Mouse (Mus musculus): ENCODE data around the gene B230219D22Rik. TPM values are rescaled to one million over a fixed set of nuclear protein-coding genes. Genes with fewer than 3 reads are reported as not detected.
"Not testable (repeated sequence)": the region's sequence is repeated elsewhere in the genome, so short reads cannot be mapped to it uniquely, and the experiment has no call there.

B230219D22Rik gene
- polyA plus RNA-seq, 1 experiment from 2014 or later, result 51.4 TPM

GRCm38 (mm10) chr13:55686107-55686633, 6.8 kb upstream of the B230219D22Rik start:
- H3K4me2 ChIP-seq (ENCODE audit: low read depth, low read length), result peak overlapping the region; percentile 15; the same call in 1 of the 2 replicates

GRCm38 (mm10) chr13:55687927-55688602, 4.9 kb upstream of the B230219D22Rik start:
- no peak overlapping the region for H3K4me3 ChIP-seq (ENCODE audit: low read length)
- no peak overlapping the region for H3K9ac ChIP-seq (ENCODE audit: low read length)
- WGBS, result 40% methylated on average over 4 of the region's 4 CpGs
- no peak for ATAC-seq (replicated peaks; ENCODE audit: extremely low read depth, insufficient read depth, low FRiP score)
- H3K27ac ChIP-seq (ENCODE audit: low read length), result no peak overlapping the region
- no peaks in the 10 kb centered on the region for H3K36me3 ChIP-seq (ENCODE audit: control insufficient read depth, insufficient read depth)
- H3K9me3 ChIP-seq (replicated peaks; ENCODE audit: control insufficient read depth, low read length), result no peaks in the 10 kb centered on the region
- peaks cover 2% of the 10 kb centered on the region; the same call in 1 of the 2 replicates for H3K4me1 ChIP-seq (ENCODE audit: control insufficient read depth, insufficient read depth, low read length)
- no peaks in the 10 kb centered on the region for H3K27me3 ChIP-seq (ENCODE audit: control insufficient read depth, insufficient read depth, low read length)
- no peak overlapping the region for H3K4me2 ChIP-seq (ENCODE audit: low read depth, low read length)

More at GRCm38 (mm10) chr13:55686107-55686633, 6.8 kb upstream of the B230219D22Rik start:
- Histone ChIP-seq H3K4me3 (ENCODE audit: low read length) (no peak overlapping the region), H3K4me1 (ENCODE audit: control insufficient read depth, insufficient read depth, low read length) (peaks cover 2% of the 10 kb centered on the region; the same call in 1 of the 2 replicates), H3K27me3 (ENCODE audit: control insufficient read depth, insufficient read depth, low read length) (no peaks in the 10 kb centered on the region), H3K36me3 (ENCODE audit: control insufficient read depth, insufficient read depth) (peaks cover 2% of the 10 kb centered on the region; the same call in 1 of the 2 replicates), H3K9ac (ENCODE audit: low read length) (no peak overlapping the region), H3K27ac (ENCODE audit: low read length) (no peak overlapping the region), H3K9me3 (replicated peaks; ENCODE audit: control insufficient read depth, low read length) (no peaks in the 10 kb centered on the region)
- no peak; the same call in 1 of the 2 replicates for ATAC-seq (replicated peaks; ENCODE audit: extremely low read depth, insufficient read depth, low FRiP score)
- 60% methylated on average over 9 of the region's 9 CpGs for WGBS

- Histone ChIP-seq H3K4me2 (ENCODE audit: low read depth, low read length) (peak overlapping the region; percentile 86), H3K9ac (ENCODE audit: low read length) (peak overlapping the region; percentile 96), H3K27ac (ENCODE audit: low read length) (peak overlapping the region; percentile 92), H3K4me3 (ENCODE audit: low read length) (peak overlapping the region; percentile 76), H3K9me3 (replicated peaks; ENCODE audit: control insufficient read depth, low read length) (no peaks in the 10 kb centered on the region), H3K36me3 (ENCODE audit: control insufficient read depth, insufficient read depth) (no peaks in the 10 kb centered on the region), H3K27me3 (ENCODE audit: control insufficient read depth, insufficient read depth, low read length) (no peaks in the 10 kb centered on the region), H3K4me1 (ENCODE audit: control insufficient read depth, insufficient read depth, low read length) (peaks cover 27% of the 10 kb centered on the region)
- under 1% methylated on average over 68 of the region's 70 CpGs for WGBS
- ATAC-seq (replicated peaks; ENCODE audit: extremely low read depth, insufficient read depth, low FRiP score), result peak; percentile 76
These were observed 358 bp downstream of the B230219D22Rik start for GRCm38 (mm10) chr13:55693243-55693721.

- Histone ChIP-seq H3K4me2 (ENCODE audit: low read depth, low read length) (peak overlapping the region; percentile 86), H3K4me1 (ENCODE audit: control insufficient read depth, insufficient read depth, low read length) (peaks cover 27% of the 10 kb centered on the region), H3K27me3 (ENCODE audit: control insufficient read depth, insufficient read depth, low read length) (no peaks in the 10 kb centered on the region), H3K9me3 (replicated peaks; ENCODE audit: control insufficient read depth, low read length) (no peaks in the 10 kb centered on the region), H3K9ac (ENCODE audit: low read length) (peak overlapping the region; percentile 96), H3K27ac (ENCODE audit: low read length) (peak overlapping the region; percentile 92), H3K4me3 (ENCODE audit: low read length) (peak overlapping the region; percentile 76), H3K36me3 (ENCODE audit: control insufficient read depth, insufficient read depth) (peaks cover 5% of the 10 kb centered on the region)
- 10% methylated on average over 8 of the region's 8 CpGs for WGBS
- ATAC-seq (replicated peaks; ENCODE audit: extremely low read depth, insufficient read depth, low FRiP score), result no peak
These were observed 1.2 kb downstream of the B230219D22Rik start for GRCm38 (mm10) chr13:55694110-55694509.

- H3K4me3 ChIP-seq (ENCODE audit: low read length); H3K9me3 ChIP-seq (replicated peaks; ENCODE audit: control insufficient read depth, low read length); ATAC-seq (replicated peaks; ENCODE audit: extremely low read depth, insufficient read depth, low FRiP score); H3K27me3 ChIP-seq (ENCODE audit: control insufficient read depth, insufficient read depth, low read length); H3K9ac ChIP-seq (ENCODE audit: low read length); H3K27ac ChIP-seq (ENCODE audit: low read length); H3K4me2 ChIP-seq (ENCODE audit: low read depth, low read length): not testable (repeated sequence)
- Histone ChIP-seq H3K4me1 (ENCODE audit: control insufficient read depth, insufficient read depth, low read length) (peaks cover 27% of the 10 kb centered on the region), H3K36me3 (ENCODE audit: control insufficient read depth, insufficient read depth) (peaks cover 22% of the 10 kb centered on the region)
- no CpG with 5 or more reads among the region's 3 CpGs for WGBS
These were observed 3.1 kb downstream of the B230219D22Rik start for GRCm38 (mm10) chr13:55695989-55696388.

GRCm38 (mm10) chr13:55704301-55704700, 11.4 kb downstream of the B230219D22Rik start:
- WGBS, result 84% methylated on average over 4 of the region's 4 CpGs
- Histone ChIP-seq H3K4me3 (ENCODE audit: low read length) (no peak overlapping the region), H3K27me3 (ENCODE audit: control insufficient read depth, insufficient read depth, low read length) (no peaks in the 10 kb centered on the region), H3K4me1 (ENCODE audit: control insufficient read depth, insufficient read depth, low read length) (peaks cover 2% of the 10 kb centered on the region; the same call in 1 of the 2 replicates), H3K9me3 (replicated peaks; ENCODE audit: control insufficient read depth, low read length) (peaks cover 5% of the 10 kb centered on the region), H3K36me3 (ENCODE audit: control insufficient read depth, insufficient read depth) (peaks cover 34% of the 10 kb centered on the region), H3K4me2 (ENCODE audit: low read depth, low read length) (no peak overlapping the region), H3K9ac (ENCODE audit: low read length) (no peak overlapping the region), H3K27ac (ENCODE audit: low read length) (no peak overlapping the region)
- ATAC-seq (replicated peaks; ENCODE audit: extremely low read depth, insufficient read depth, low FRiP score), result no peak

- Histone ChIP-seq H3K9me3 (replicated peaks; ENCODE audit: control insufficient read depth, low read length) (no peaks in the 10 kb centered on the region), H3K4me3 (ENCODE audit: low read length) (no peak overlapping the region), H3K4me2 (ENCODE audit: low read depth, low read length) (no peak overlapping the region), H3K4me1 (ENCODE audit: control insufficient read depth, insufficient read depth, low read length) (peaks cover 8% of the 10 kb centered on the region), H3K27me3 (ENCODE audit: control insufficient read depth, insufficient read depth, low read length) (no peaks in the 10 kb centered on the region), H3K27ac (ENCODE audit: low read length) (no peak overlapping the region), H3K9ac (ENCODE audit: low read length) (no peak overlapping the region), H3K36me3 (ENCODE audit: control insufficient read depth, insufficient read depth) (0 out of 2 replicates have a peak, but pooled peaks cover 1% of the 10 kb centered on the region)
- no peak for ATAC-seq (replicated peaks; ENCODE audit: extremely low read depth, insufficient read depth, low FRiP score)
- WGBS, result 94% methylated on average over 3 of the region's 3 CpGs
These were observed 19.9 kb downstream of the B230219D22Rik start for GRCm38 (mm10) chr13:55712846-55713245.

- H3K4me3 ChIP-seq (ENCODE audit: low read length), result peak within 1 kb of the TSS; percentile 84
- H3K9me3 ChIP-seq (replicated peaks; ENCODE audit: control insufficient read depth, low read length), result no peaks in the 10 kb centered on the region
- peak; percentile 89 for ATAC-seq (replicated peaks; ENCODE audit: extremely low read depth, insufficient read depth, low FRiP score)
- peak within 1 kb of the TSS; percentile 88 for H3K27ac ChIP-seq (ENCODE audit: low read length)
- H3K9ac ChIP-seq (ENCODE audit: low read length), result peak within 1 kb of the TSS; percentile 98
- H3K36me3 ChIP-seq (ENCODE audit: control insufficient read depth, insufficient read depth), result peaks cover 17% of the 10 kb centered on the region
- under 1% methylated on average over 63 of the region's 63 CpGs for WGBS
- peak within 1 kb of the TSS; percentile 81 for H3K4me2 ChIP-seq (ENCODE audit: low read depth, low read length)
- no peaks in the 10 kb centered on the region for H3K27me3 ChIP-seq (ENCODE audit: control insufficient read depth, insufficient read depth, low read length)
- peaks cover 6% of the 10 kb centered on the region for H3K4me1 ChIP-seq (ENCODE audit: control insufficient read depth, insufficient read depth, low read length)
These were observed 21.7 kb downstream of the B230219D22Rik start, which contains the start of gene Txndc15 for GRCm38 (mm10) chr13:55714501-55715166. TSS of gene Txndc15 (plus strand) at chr13:55714650.
